Mouse (Mus musculus) left cerebral cortex, postnatal 4 days (tissue): Measurements from ENCODE around the gene Adssl1. TPM values are rescaled to one million over a fixed set of nuclear protein-coding genes. Genes with fewer than 3 reads are reported as not detected.
A peak's percentile ranks its signal among the peaks of the same experiment; 100 is the strongest.

Experiments used
- DNase-seq: peaks from one replicate; pipeline ENCODE4 v3.0.0-alpha.2; 2022
- intact Hi-C: fragments of 180-260 bp; cut with DNase I; formaldehyde crosslinking; loops from one replicate; pipeline ENCODE4 v1.15.1; 2025
- total RNA-seq, 2 experiments: library from RNA; stranded (reverse); gene quantifications; 2 replicates each; pipeline ENCODE4 v1.2.3; 2021

Gene Adssl1
- total RNA-seq, 2 experiments from 2014 or later, result 1.5 to 1.7 TPM

GRCm38 (mm10) chr12:112648081-112648480 lies 28.2 kb downstream of the Adssl1 start:
- intact Hi-C loops, result no loop called here
- DNase-seq, result no peak

GRCm38 (mm10) chr12:112651778-112652439 lies 32.1 kb downstream of the Adssl1 start:
- DNase-seq, result no peak
- intact Hi-C loops, result no loop called here

GRCm38 (mm10) chr12:112653157-112653824 lies 33.4 kb downstream of the Adssl1 start:
- intact Hi-C loops, result no loop called here
- peak; percentile 93 for DNase-seq

- intact Hi-C loops, result no loop called here
- DNase-seq, result no peak
These were observed 34.2 kb downstream of the Adssl1 start for GRCm38 (mm10) chr12:112654076-112654475.

- peak; percentile 66 for DNase-seq
- intact Hi-C loops, result no loop called here
These were observed 38.8 kb downstream of the Adssl1 start for GRCm38 (mm10) chr12:112658619-112659018.

- intact Hi-C loops, result no loop called here
- DNase-seq, result peak; percentile 86
These were observed 39.3 kb downstream of the Adssl1 start for GRCm38 (mm10) chr12:112659109-112659508.

GRCm38 (mm10) chr12:112660576-112661326 lies 40.9 kb downstream of the Adssl1 start:
- DNase-seq, result peak; percentile 87
- intact Hi-C loops, result loop anchor here (5.0 kb wide), 1 partner anchor 47 kb away; no protein-coding TSS in a partner anchor

- no peak for DNase-seq
- intact Hi-C loops, result loop anchor here (5.0 kb wide), 1 partner anchor 46 kb away; no protein-coding TSS in a partner anchor
These were observed 41.4 kb downstream of the Adssl1 start for GRCm38 (mm10) chr12:112661327-112661605.

GRCm38 (mm10) chr12:112661851-112662250 lies 42.0 kb downstream of the Adssl1 start:
- no peak for DNase-seq
- intact Hi-C loops, result loop anchor here (5.0 kb wide), 1 partner anchor 45 kb away; no protein-coding TSS in a partner anchor

GRCm38 (mm10) chr12:112663303-112663702 lies 43.5 kb downstream of the Adssl1 start:
- peak; percentile 42 for DNase-seq
- intact Hi-C loops, result loop anchor here (5.0 kb wide), 1 partner anchor 44 kb away; no protein-coding TSS in a partner anchor

- intact Hi-C loops, result loop anchor here (5.0 kb wide), 1 partner anchor 44 kb away; no protein-coding TSS in a partner anchor
- peak; percentile 60 for DNase-seq
These were observed 43.9 kb downstream of the Adssl1 start for GRCm38 (mm10) chr12:112663716-112664115.

GRCm38 (mm10) chr12:112664124-112664523 lies 44.3 kb downstream of the Adssl1 start:
- intact Hi-C loops, result loop anchor here (5.0 kb wide), 1 partner anchor 43 kb away; no protein-coding TSS in a partner anchor
- peak; percentile 54 for DNase-seq

- intact Hi-C loops, result loop anchor here (5.0 kb wide), 1 partner anchor 43 kb away; no protein-coding TSS in a partner anchor
These were observed 44.8 kb downstream of the Adssl1 start for GRCm38 (mm10) chr12:112664656-112665055.

GRCm38 (mm10) chr12:112665445-112665844 lies 45.6 kb downstream of the Adssl1 start:
- intact Hi-C loops, result no loop called here
- peak; percentile 92 for DNase-seq

More at GRCm38 (mm10) chr12:112664656-112665055, 44.8 kb downstream of the Adssl1 start:
- peak; percentile 50 for DNase-seq

- intact Hi-C loops, result no loop called here
These were observed 46.2 kb downstream of the Adssl1 start for GRCm38 (mm10) chr12:112665881-112666544.

GRCm38 (mm10) chr12:112667619-112668297 lies 47.9 kb downstream of the Adssl1 start:
- DNase-seq, result peak; percentile 43
- intact Hi-C loops, result no loop called here

More at GRCm38 (mm10) chr12:112665881-112666544, 46.2 kb downstream of the Adssl1 start:
- DNase-seq, result no peak

- intact Hi-C loops, result no loop called here
- no peak for DNase-seq
These were observed 51.0 kb downstream of the Adssl1 start for GRCm38 (mm10) chr12:112670718-112671393.

GRCm38 (mm10) chr12:112671891-112672290 lies 52.0 kb downstream of the Adssl1 start:
- intact Hi-C loops, result no loop called here
- no peak for DNase-seq
